Mouse (Mus musculus) cortical plate, adult 2 months (tissue): ENCODE data around the gene Oog4. TPM values are rescaled to one million over a fixed set of nuclear protein-coding genes. Genes with fewer than 3 reads are reported as not detected.
"Not testable (repeated sequence)": the region's sequence is repeated elsewhere in the genome, so short reads cannot be mapped to it uniquely, and the experiment has no call there.

Experiments
- H3K27ac ChIP-seq: fragments of 200-500 bp; 2 replicates; pipeline ENCODE4 v1.5.1; 2012; ENCODE audit warnings: low read length, control low read depth, inconsistent platforms; ENCODE audit not compliant: insufficient read depth
- H3K4me1 ChIP-seq: fragments of 200-500 bp; 2 replicates; pipeline ENCODE4 v1.6.1; 2011; ENCODE audit warnings: low read length; ENCODE audit not compliant: control insufficient read depth, insufficient read depth
- H3K4me3 ChIP-seq: fragments of 200-500 bp; 2 replicates; pipeline ENCODE4 v1.5.1; 2011; ENCODE audit warnings: mild to moderate bottlenecking, low read length, control low read depth; ENCODE audit not compliant: insufficient read depth
- CTCF ChIP-seq: fragments of 200-500 bp; IDR thresholded peaks from 2 replicates; pipeline ENCODE4 v1.5.1; 2011; ENCODE audit warnings: mild to moderate bottlenecking, control low read depth, low read length; ENCODE audit not compliant: insufficient read depth; ENCODE audit errors: extremely low read depth
- POLR2A ChIP-seq: fragments of 200-500 bp; IDR thresholded peaks from 2 replicates; pipeline ENCODE4 v1.6.1; 2011; ENCODE audit warnings: mild to moderate bottlenecking, low read length, control low read depth; ENCODE audit not compliant: insufficient read depth; ENCODE audit errors: extremely low read depth
- polyA plus RNA-seq: library from polyadenylated mRNA; depleted of rRNA; stranded (reverse); fragments of >200 nt; gene quantifications from 2 replicates; pipeline ENCODE4 v1.2.3, GENCODE M21; 2012; rRNA removed

Gene Oog4
- polyA plus RNA-seq = not detected in 2 replicates

- H3K27ac ChIP-seq = no peak within 1 kb of the TSS
- H3K4me3 ChIP-seq = no peak within 1 kb of the TSS
- TF ChIP-seq POLR2A (no peak), CTCF (no peak)
- H3K4me1 ChIP-seq = no peaks in the 10 kb centered on the region
Measured at GRCm38 (mm10) chr4:143450224-143450623, at the start of gene Oog4. Oog4 (minus strand) TSS chr4:143450324.

GRCm38 (mm10) chr4:143426770-143427169, 23.4 kb downstream of the Oog4 start:
- not testable (repeated sequence) for H3K4me1 ChIP-seq, H3K27ac ChIP-seq, H3K4me3 ChIP-seq

GRCm38 (mm10) chr4:143414121-143414520, 36.0 kb downstream of the Oog4 start:
- H3K27ac ChIP-seq = no peak overlapping the region
- H3K4me3 ChIP-seq = no peak overlapping the region
- TF ChIP-seq POLR2A (no peak), CTCF (no peak)
- no peaks in the 10 kb centered on the region for H3K4me1 ChIP-seq

- TF ChIP-seq POLR2A (no peak), CTCF (no peak)
- no peak overlapping the region for H3K27ac ChIP-seq
- H3K4me3 ChIP-seq = no peak overlapping the region; the same call in 1 of the 2 replicates
- H3K4me1 ChIP-seq = no peaks in the 10 kb centered on the region
Measured at GRCm38 (mm10) chr4:143413621-143414020, 36.5 kb downstream of the Oog4 start.

- Histone ChIP-seq H3K4me1 (no peaks in the 10 kb centered on the region), H3K27ac (peak within 1 kb of the TSS; percentile 1; the same call in 1 of the 2 replicates), H3K4me3 (peak within 1 kb of the TSS; percentile 73)
- 0 out of 2 replicates have a peak, but pooled peaks have one; percentile 33 for TF ChIP-seq POLR2A
- TF ChIP-seq CTCF = no peak
Measured at GRCm38 (mm10) chr4:143412219-143413092, 37.7 kb downstream of the Oog4 start, which contains the start of gene Pramef8. Pramef8 (plus strand) TSS chr4:143412426.

- Histone ChIP-seq H3K4me1 (no peaks in the 10 kb centered on the region), H3K27ac (no peak overlapping the region), H3K4me3 (peak overlapping the region; percentile 73; the same call in 1 of the 2 replicates)
- no peak for TF ChIP-seq CTCF
- TF ChIP-seq POLR2A = no peak
Measured at GRCm38 (mm10) chr4:143411566-143412218, 38.4 kb downstream of the Oog4 start.

GRCm38 (mm10) chr4:143394181-143394580, 55.9 kb downstream of the Oog4 start, which contains the start of gene Pramel1:
Pramel1 (plus strand) TSS chr4:143394428.
- no peaks in the 10 kb centered on the region for H3K4me1 ChIP-seq
- no peak within 1 kb of the TSS for H3K27ac ChIP-seq
- H3K4me3 ChIP-seq = no peak within 1 kb of the TSS
- TF ChIP-seq POLR2A (no peak), CTCF (no peak)

GRCm38 (mm10) chr4:143388955-143389702, 61.0 kb downstream of the Oog4 start:
- H3K27ac ChIP-seq = no peak overlapping the region
- H3K4me3 ChIP-seq = no peak overlapping the region

More at GRCm38 (mm10) chr4:143388955-143389702, 61.0 kb downstream of the Oog4 start:
- TF ChIP-seq POLR2A = no peak
- no peak for TF ChIP-seq CTCF
- no peaks in the 10 kb centered on the region; the same call in 1 of the 2 replicates for H3K4me1 ChIP-seq

Other genes starting within 250 kb of the Oog4 start
- 17.2 and 18.4 TPM in 2 replicates for gene Prdm2, start 237.3 kb downstream of the Oog4 start, polyA plus RNA-seq
- gene Pdpn, start 150.8 kb downstream of the Oog4 start, polyA plus RNA-seq = 11.8 and 11.9 TPM in 2 replicates
- gene Lrrc38, start 100.6 kb downstream of the Oog4 start, polyA plus RNA-seq = 2.3 and 3.0 TPM in 2 replicates
- gene Pramel1, start 55.9 kb downstream of the Oog4 start, polyA plus RNA-seq = 0.06 TPM in 2 replicates
- 7.6 and 8.1 TPM in 2 replicates for gene Pramef8, start 37.9 kb downstream of the Oog4 start, polyA plus RNA-seq
- not detected in 2 replicates for gene Gm13043, start 61.0 kb upstream of the Oog4 start, polyA plus RNA-seq
- not detected in 2 replicates for gene Gm13040, start 85.6 kb upstream of the Oog4 start, polyA plus RNA-seq
- gene BC080695, start 101.4 kb upstream of the Oog4 start, polyA plus RNA-seq = not detected in 2 replicates
- gene Gm13057, start 101.4 kb upstream of the Oog4 start, polyA plus RNA-seq = not detected in 2 replicates
- not detected in 2 replicates for gene Gm13083, start 164.7 kb upstream of the Oog4 start, polyA plus RNA-seq
- not detected in 2 replicates for gene Gm13088, start 206.9 kb upstream of the Oog4 start, polyA plus RNA-seq